9 mouse cellular contexts compared by ENCODE assay signal in genomic region chr8:78436071-78436651, GRCm38 (mm10). TPM values are rescaled to one million over a fixed set of nuclear protein-coding genes. Genes with fewer than 3 reads are reported as not detected.
DNase-seq lines count a peak whose midpoint lies in the region; ATAC-seq and TF ChIP-seq lines count a peak whose summit lies in the region.
"Had no signal": no experiment of that assay in that cellular context is flagged by ENCODE, and none has a peak within 500 bp of the region (broad histone marks: within the 10 kb centered on the region; RNA-seq: fewer than 3 reads in every experiment).

Gene Pou4f2 (minus strand): TSS chr8:78436645.

- H3K36me3 ChIP-seq in kidney, adult 2 months (ENCODE audit: control insufficient read depth, insufficient read depth, low read length): no peaks in the 10 kb centered on the region
- no peaks in the 10 kb centered on the region for H3K36me3 ChIP-seq in forebrain, embryonic 11.5 days (ENCODE audit: control insufficient read depth, insufficient read depth, low read length)
- no peaks in the 10 kb centered on the region for H3K36me3 ChIP-seq in neural tube, embryonic 11.5 days (ENCODE audit: control insufficient read depth, insufficient read depth, low read length)

- no peak within 1 kb of the TSS for H3K9ac ChIP-seq in forebrain, embryonic 11.5 days (ENCODE audit: low read length)
- peak within 1 kb of the TSS; percentile 24; the same call in 1 of the 2 replicates for H3K9ac ChIP-seq in neural tube, embryonic 11.5 days (ENCODE audit: low read length)

- H3K27me3 ChIP-seq in kidney, adult 2 months (replicated peaks; ENCODE audit: control insufficient read depth, insufficient read depth, low read length): peaks cover 2% of the 10 kb centered on the region
- H3K27me3 ChIP-seq in forebrain, embryonic 11.5 days (ENCODE audit: control insufficient read depth, insufficient read depth, low read length): peaks cover 84% of the 10 kb centered on the region
- H3K27me3 ChIP-seq in neural tube, embryonic 11.5 days (ENCODE audit: control insufficient read depth, insufficient read depth, low read length): peaks cover 92% of the 10 kb centered on the region

- H3K4me3 ChIP-seq in kidney, adult 2 months (ENCODE audit: insufficient read depth, low read depth, low read length): no peak within 1 kb of the TSS
- peak within 1 kb of the TSS; percentile 35 for H3K4me3 ChIP-seq in forebrain, embryonic 11.5 days (ENCODE audit: low read depth, low read length)
- peak within 1 kb of the TSS; percentile 43 for H3K4me3 ChIP-seq in neural tube, embryonic 11.5 days (ENCODE audit: low read depth, low read length)

- TF ChIP-seq POLR2A in kidney, adult 2 months (IDR thresholded peaks at IDR 0.05; ENCODE audit: low read depth, low read length): no peak

- TF ChIP-seq CTCF in kidney, adult 2 months (conservative IDR thresholded peaks at IDR 0.05; ENCODE audit: insufficient read depth, insufficient read length, low read depth, low read length): no peak

- WGBS in kidney, adult 2 months: under 1% methylated on average over 54 of the region's 54 CpGs
- WGBS in forebrain, embryonic 11.5 days: under 1% methylated on average over 49 of the region's 54 CpGs
- under 1% methylated on average over 53 of the region's 54 CpGs for WGBS in neural tube, embryonic 11.5 days

- peak within 1 kb of the TSS; percentile 60 for H3K4me2 ChIP-seq in forebrain, embryonic 11.5 days (ENCODE audit: low read depth, low read length, severe bottlenecking)
- H3K4me2 ChIP-seq in neural tube, embryonic 11.5 days (ENCODE audit: low read depth): peak within 1 kb of the TSS; percentile 69

- peak; percentile 35 for DNase-seq in kidney, postnatal 10 days
- no peak for DNase-seq in kidney, adult 2 months
- DNase-seq in adrenal gland, postnatal 25 days: peak; percentile 51
- DNase-seq in forebrain, embryonic 11.5 days (ENCODE audit: low spot score): peak; percentile 74
- DNase-seq in left cerebral cortex, adult 18-20 months (ENCODE audit: low spot score in 2 of 2): peak; percentile 14 to 37
- DNase-seq in neural tube, embryonic 11.5 days (ENCODE audit: low spot score): peak; percentile 74
- DNase-seq in thymus, adult 18-20 months: no peak

- no peaks in the 10 kb centered on the region for H3K9me3 ChIP-seq in forebrain, embryonic 11.5 days (ENCODE audit: control insufficient read depth, low read length)
- no peaks in the 10 kb centered on the region for H3K9me3 ChIP-seq in neural tube, embryonic 11.5 days (ENCODE audit: control insufficient read depth, low read length)

- no peak within 1 kb of the TSS for H3K27ac ChIP-seq in kidney, adult 2 months (ENCODE audit: insufficient read depth, low read depth, low read length)
- H3K27ac ChIP-seq in forebrain, embryonic 11.5 days (ENCODE audit: low read depth, low read length): no peak within 1 kb of the TSS
- peak within 1 kb of the TSS; percentile 20; the same call in 1 of the 2 replicates for H3K27ac ChIP-seq in neural tube, embryonic 11.5 days (ENCODE audit: low read depth, low read length)

- peak; percentile 65 for ATAC-seq in forebrain, embryonic 11.5 days (replicated peaks; ENCODE audit: low FRiP score)
- ATAC-seq in neural tube, embryonic 11.5 days (ENCODE audit: insufficient read depth, low FRiP score, low TSS enrichment): peak; percentile 51
- no peak for ATAC-seq in CD4-positive, CD25-positive, alpha-beta regulatory T cell, adult 4 months

- H3K4me1 ChIP-seq in kidney, adult 2 months (ENCODE audit: control insufficient read depth, insufficient read depth, low read length): no peaks in the 10 kb centered on the region
- peaks cover 12% of the 10 kb centered on the region for H3K4me1 ChIP-seq in forebrain, embryonic 11.5 days (replicated peaks; ENCODE audit: control insufficient read depth, insufficient read depth, low read length)
- 0 out of 2 replicates have a peak, but pooled peaks cover 3% of the 10 kb centered on the region for H3K4me1 ChIP-seq in neural tube, embryonic 11.5 days (ENCODE audit: control insufficient read depth, insufficient read depth, low read length)

RNA-seq across cellular contexts. Expression of gene Pou4f2, which starts in this region (rescaled TPM):
- polyA plus RNA-seq in kidney, adult 2 months (2012; rRNA removed): not detected in 2 replicates
- not detected in 2 replicates for total RNA-seq in adrenal gland, postnatal 25 days (2021)
- polyA plus RNA-seq in forebrain, embryonic 11.5 days (2014; fragmentation: Nextera tagmentation; extraction: Ambion mirVana): not detected in 2 replicates
- total RNA-seq in left cerebral cortex, adult 18-20 months (2021): not detected
- polyA plus RNA-seq in neural tube, embryonic 11.5 days (2014; fragmentation: Nextera tagmentation; extraction: Ambion mirVana): 2.7 and 3.3 TPM in 2 replicates
- not detected for polyA plus RNA-seq in CD4-positive, CD25-positive, alpha-beta regulatory T cell, adult 4 months (2017; shearing (Covaris generic))
- total RNA-seq: liver, adult 2 months had no signal
- polyA plus RNA-seq: liver, adult 2 months had no signal

Comparison
In these comparisons a context has a peak if more than half of its experiments do, and no peak if none do; other contexts are left out.
1. DNase-seq: peak in kidney, postnatal 10 days (single experiment) and neural tube, embryonic 11.5 days (single experiment); none in kidney, adult 2 months (single experiment) and thymus, adult 18-20 months (0 of 2).
2. Peak in DNase-seq in adrenal gland, postnatal 25 days; RNA of the gene not detected or under 1 TPM.
3. Peak in DNase-seq, ATAC-seq, H3K4me3 ChIP-seq and H3K4me2 ChIP-seq in forebrain, embryonic 11.5 days; RNA of the gene not detected or under 1 TPM.
4. Peak in DNase-seq in left cerebral cortex, adult 18-20 months; RNA of the gene not detected or under 1 TPM.